ENCODE assay signal across 27 mouse cellular contexts in genomic region chr17:93986932-93987331, GRCm38 (mm10).
DNase-seq lines count a peak whose midpoint lies in the region; ATAC-seq lines count a peak whose summit lies in the region.
"Had no signal": no experiment of that assay in that cellular context is flagged by ENCODE, and none has a peak within 500 bp of the region (broad histone marks: within the 10 kb centered on the region; RNA-seq: fewer than 3 reads in every experiment).

No protein-coding gene starts in this region.

- DNase-seq in lung, postnatal 36 days, result no peak
- no peak for DNase-seq in right cerebral cortex, postnatal 4 days
- DNase-seq: adrenal gland, postnatal 10 days; cerebellum, adult 8-10 months; cerebellum, postnatal 25 days; gastrocnemius, postnatal 14 days; heart, adult 2 months; heart, postnatal 4 days; kidney, adult 8-10 months; layer of hippocampus, adult 9-11 months; retina, postnatal 1 day; right cerebral cortex, postnatal 14 days; thymus, postnatal 14 days had no signal

- no peaks in the 10 kb centered on the region for H3K36me3 ChIP-seq in forebrain, embryonic 15.5 days
- H3K36me3 ChIP-seq in forebrain, embryonic 12.5 days (replicated peaks), result no peaks in the 10 kb centered on the region
- no peaks in the 10 kb centered on the region for H3K36me3 ChIP-seq in lung, embryonic 15.5 days
- H3K36me3 ChIP-seq in megakaryocyte, embryonic 14.5 days (replicated peaks; ENCODE audit: low read length), result no peaks in the 10 kb centered on the region
- H3K36me3 ChIP-seq: heart, embryonic 12.5 days; hindbrain, embryonic 13.5 days; limb, embryonic 10.5 days; limb, embryonic 15.5 days; neural tube, embryonic 15.5 days had no signal

- no peak overlapping the region for H3K4me2 ChIP-seq in forebrain, embryonic 15.5 days (replicated peaks)
- no peak overlapping the region for H3K4me2 ChIP-seq in forebrain, embryonic 12.5 days
- H3K4me2 ChIP-seq in lung, embryonic 15.5 days, result no peak overlapping the region
- H3K4me2 ChIP-seq: heart, embryonic 12.5 days; hindbrain, embryonic 13.5 days; limb, embryonic 15.5 days; neural tube, embryonic 15.5 days had no signal

- H3K9ac ChIP-seq in forebrain, embryonic 15.5 days (replicated peaks), result no peak overlapping the region
- no peak overlapping the region for H3K9ac ChIP-seq in forebrain, embryonic 12.5 days
- H3K9ac ChIP-seq in lung, embryonic 15.5 days, result no peak overlapping the region
- H3K9ac ChIP-seq: heart, embryonic 12.5 days; hindbrain, embryonic 13.5 days; limb, embryonic 15.5 days; neural tube, embryonic 15.5 days had no signal

- H3K4me1 ChIP-seq in forebrain, embryonic 15.5 days, result no peaks in the 10 kb centered on the region
- H3K4me1 ChIP-seq in forebrain, embryonic 12.5 days, result no peaks in the 10 kb centered on the region
- no peaks in the 10 kb centered on the region for H3K4me1 ChIP-seq in lung, embryonic 15.5 days
- H3K4me1 ChIP-seq in megakaryocyte, embryonic 14.5 days, result no peaks in the 10 kb centered on the region
- H3K4me1 ChIP-seq: heart, embryonic 12.5 days; hindbrain, embryonic 13.5 days; limb, embryonic 10.5 days; limb, embryonic 15.5 days; neural tube, embryonic 15.5 days had no signal

- WGBS in forebrain, embryonic 15.5 days, result 94% methylated on average over 2 of the region's 2 CpGs
- WGBS in forebrain, embryonic 12.5 days, result 95% methylated on average over 2 of the region's 2 CpGs
- 68% methylated on average over 2 of the region's 2 CpGs for WGBS in lung, embryonic 15.5 days

- no peaks in the 10 kb centered on the region for H3K9me3 ChIP-seq in forebrain, embryonic 15.5 days
- H3K9me3 ChIP-seq in forebrain, embryonic 12.5 days, result no peaks in the 10 kb centered on the region
- H3K9me3 ChIP-seq in lung, embryonic 15.5 days, result no peaks in the 10 kb centered on the region
- peaks cover 9% of the 10 kb centered on the region for H3K9me3 ChIP-seq in megakaryocyte, embryonic 14.5 days
- H3K9me3 ChIP-seq: heart, embryonic 12.5 days; hindbrain, embryonic 13.5 days; limb, embryonic 10.5 days; limb, embryonic 15.5 days; neural tube, embryonic 15.5 days had no signal

- no peak overlapping the region for H3K4me3 ChIP-seq in forebrain, embryonic 15.5 days
- H3K4me3 ChIP-seq in forebrain, embryonic 12.5 days (replicated peaks), result no peak overlapping the region
- no peak overlapping the region for H3K4me3 ChIP-seq in lung, embryonic 15.5 days
- peak overlapping the region; percentile 25 for H3K4me3 ChIP-seq in megakaryocyte, embryonic 14.5 days (replicated peaks)
- H3K4me3 ChIP-seq: heart, adult 2 months; heart, embryonic 12.5 days; hindbrain, embryonic 13.5 days; limb, embryonic 10.5 days; limb, embryonic 15.5 days; neural tube, embryonic 15.5 days had no signal

- 0 out of 2 replicates have a peak, but pooled peaks have one; percentile 32 for ATAC-seq in forebrain, embryonic 15.5 days (replicated peaks)
- ATAC-seq in forebrain, embryonic 12.5 days (ENCODE audit: low FRiP score), result no peak
- 0 out of 2 replicates have a peak, but pooled peaks have one; percentile 5 for ATAC-seq in lung, embryonic 15.5 days (ENCODE audit: borderline replicate concordance, extremely low read depth, low FRiP score, low TSS enrichment)
- ATAC-seq in monocyte, adult 5-6 weeks (replicated peaks; ENCODE audit: insufficient number of reproducible peaks, low FRiP score, low TSS enrichment, poor library complexity, severe bottlenecking), result 0 out of 2 replicates have a peak, but pooled peaks have one; percentile 31
- ATAC-seq: intestine, embryonic 16.5 days; lung, postnatal 0 days; Patski had no signal

- no peaks in the 10 kb centered on the region for H3K27me3 ChIP-seq in forebrain, embryonic 15.5 days
- H3K27me3 ChIP-seq in forebrain, embryonic 12.5 days, result no peaks in the 10 kb centered on the region
- H3K27me3 ChIP-seq in lung, embryonic 15.5 days, result no peaks in the 10 kb centered on the region
- H3K27me3 ChIP-seq in megakaryocyte, embryonic 14.5 days (replicated peaks), result no peaks in the 10 kb centered on the region
- H3K27me3 ChIP-seq: heart, embryonic 12.5 days; hindbrain, embryonic 13.5 days; limb, embryonic 15.5 days; neural tube, embryonic 15.5 days; Patski had no signal

- H3K27ac ChIP-seq in forebrain, embryonic 15.5 days (replicated peaks), result no peak overlapping the region
- no peak overlapping the region for H3K27ac ChIP-seq in forebrain, embryonic 12.5 days
- no peak overlapping the region for H3K27ac ChIP-seq in lung, embryonic 15.5 days
- H3K27ac ChIP-seq: heart, adult 2 months; hindbrain, embryonic 13.5 days; limb, embryonic 10.5 days; limb, embryonic 15.5 days; macrophage; neural tube, embryonic 15.5 days had no signal
